In the genomic region with DNA sequence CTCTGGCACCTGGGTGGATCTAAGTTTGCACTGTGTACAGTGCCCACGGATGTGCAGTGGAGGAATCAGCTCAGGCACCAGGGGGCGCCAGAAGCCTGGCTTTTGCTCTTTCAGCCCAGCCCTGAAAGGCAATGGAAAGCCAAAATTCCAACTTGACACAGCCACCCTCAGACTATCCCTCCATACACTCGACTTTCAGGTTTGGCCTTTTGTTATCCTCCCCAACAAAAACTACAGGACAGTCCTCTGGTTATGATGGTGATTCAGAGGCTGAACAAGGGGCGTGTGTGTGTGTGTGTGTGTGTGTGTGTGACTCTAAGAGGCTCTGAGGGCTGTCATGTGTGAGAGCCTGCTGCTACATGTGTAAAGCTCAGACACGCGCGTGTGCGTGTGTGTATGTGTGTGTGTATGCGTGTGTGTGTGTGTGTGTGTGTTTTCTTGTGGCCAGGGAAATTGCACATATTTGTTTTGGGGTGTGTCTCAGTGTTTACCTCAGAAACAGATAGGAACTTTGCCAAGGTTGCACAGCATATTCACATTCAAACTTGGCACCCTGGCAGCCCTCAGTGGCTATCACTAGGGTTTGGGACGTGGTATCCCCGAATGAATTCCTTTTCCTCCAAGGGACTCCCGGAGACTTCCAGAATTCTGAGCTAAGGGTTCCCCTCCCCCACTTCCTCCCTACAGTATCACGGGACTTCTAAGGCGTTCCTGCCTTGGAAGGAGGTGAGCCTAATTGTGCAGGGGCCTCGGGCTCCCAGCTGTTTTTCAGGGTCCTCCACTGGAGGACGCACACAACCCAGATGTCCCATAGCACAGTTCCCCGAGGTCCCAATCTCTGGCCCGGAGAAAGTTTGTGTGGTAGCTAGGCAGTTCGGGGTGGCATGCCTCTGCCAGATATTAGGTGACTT, we compare ENCODE assay signal across 8 mouse cellular contexts. TPM values are rescaled to one million over a fixed set of nuclear protein-coding genes. Genes with fewer than 3 reads are reported as not detected.
DNase-seq lines count a peak whose midpoint lies in the region; ATAC-seq and TF ChIP-seq lines count a peak whose summit lies in the region.

No protein-coding gene starts in this region.

- peak overlapping the region; percentile 65 for H3K27ac ChIP-seq in embryonic facial prominence, embryonic 12.5 days
- peak overlapping the region; percentile 81 for H3K27ac ChIP-seq in liver, embryonic 11.5 days (ENCODE audit: low read depth, low read length)

- peak overlapping the region; percentile 67 for H3K4me2 ChIP-seq in embryonic facial prominence, embryonic 12.5 days (replicated peaks)
- peak overlapping the region; percentile 86 for H3K4me2 ChIP-seq in liver, embryonic 11.5 days
- peak overlapping the region; percentile 31 for H3K4me2 ChIP-seq in myocyte (ENCODE audit: low read depth)

- H3ac ChIP-seq in myocyte (ENCODE audit: control insufficient read depth, insufficient read length), result no peak overlapping the region

- H3K4me3 ChIP-seq in embryonic facial prominence, embryonic 12.5 days, result peak overlapping the region; percentile 42
- H3K4me3 ChIP-seq in liver, embryonic 11.5 days (ENCODE audit: low read depth, low read length), result peak overlapping the region; percentile 66
- H3K4me3 ChIP-seq in myocyte, result no peak overlapping the region

- no peaks in the 10 kb centered on the region for H3K9me3 ChIP-seq in embryonic facial prominence, embryonic 12.5 days
- H3K9me3 ChIP-seq in liver, embryonic 11.5 days (ENCODE audit: control insufficient read depth, low read length), result no peaks in the 10 kb centered on the region

- H3K36me3 ChIP-seq in embryonic facial prominence, embryonic 12.5 days, result no peaks in the 10 kb centered on the region
- H3K36me3 ChIP-seq in liver, embryonic 11.5 days (ENCODE audit: control insufficient read depth, insufficient read depth, low read length), result no peaks in the 10 kb centered on the region
- no peaks in the 10 kb centered on the region for H3K36me3 ChIP-seq in myocyte (ENCODE audit: control insufficient read depth, insufficient read depth)

- no peaks in the 10 kb centered on the region; the same call in 1 of the 2 replicates for H3K27me3 ChIP-seq in embryonic facial prominence, embryonic 12.5 days
- H3K27me3 ChIP-seq in liver, embryonic 11.5 days (replicated peaks; ENCODE audit: control insufficient read depth, insufficient read depth, low read length), result no peaks in the 10 kb centered on the region
- H3K27me3 ChIP-seq in myocyte (ENCODE audit: control insufficient read depth, insufficient read depth, insufficient read length), result no peaks in the 10 kb centered on the region

- peak overlapping the region; percentile 53 for H3K9ac ChIP-seq in embryonic facial prominence, embryonic 12.5 days
- H3K9ac ChIP-seq in liver, embryonic 11.5 days (ENCODE audit: low read depth, low read length), result peak overlapping the region; percentile 78

- 6% methylated on average over 19 of the region's 19 CpGs for WGBS in embryonic facial prominence, embryonic 12.5 days
- 5% methylated on average over 19 of the region's 19 CpGs for WGBS in liver, embryonic 11.5 days

- H3K79me2 ChIP-seq in myocyte (ENCODE audit: control insufficient read depth, insufficient read depth), result no peaks in the 10 kb centered on the region

- peak; percentile 83 for ATAC-seq in embryonic facial prominence, embryonic 12.5 days (ENCODE audit: insufficient number of reproducible peaks, insufficient read depth, low FRiP score, low TSS enrichment)
- ATAC-seq in liver, embryonic 11.5 days (replicated peaks; ENCODE audit: low FRiP score), result peak; percentile 66

- H3K4me1 ChIP-seq in embryonic facial prominence, embryonic 12.5 days, result peaks cover 24% of the 10 kb centered on the region
- peaks cover 15% of the 10 kb centered on the region for H3K4me1 ChIP-seq in liver, embryonic 11.5 days (replicated peaks; ENCODE audit: control insufficient read depth, insufficient read depth, low read length)

- TF ChIP-seq POLR2A in myocyte (IDR thresholded peaks at IDR 0.05; ENCODE audit: insufficient read length, low read depth), result no peak

- peak; percentile 81 for DNase-seq in 416B (ENCODE audit: low read depth)
- peak; percentile 94 for DNase-seq in adrenal gland, postnatal 25 days
- DNase-seq in heart, adult 8-10 months (ENCODE audit: low spot score), result peak; percentile 93
- peak; percentile 85 to 94 for DNase-seq in kidney, adult 8-10 months
- peak; percentile 73 for DNase-seq in liver, embryonic 11.5 days (ENCODE audit: low spot score)
- peak; percentile 89 to 96 for DNase-seq in spleen, postnatal 4 days (ENCODE audit: low spot score in 2 of 2)

TF ChIP-seq in myocyte, 11 proteins besides CTCF, POLR2A, EP300 and RAD21:
- no peak for TF ChIP-seq E2F4 (IDR thresholded peaks at IDR 0.05; ENCODE audit: insufficient read depth)
- TF ChIP-seq TCF3 (IDR thresholded peaks at IDR 0.05; ENCODE audit: insufficient read length, low read depth), result no peak
- TF ChIP-seq POLR2AphosphoS2 (IDR thresholded peaks at IDR 0.05; ENCODE audit: insufficient read length, low read depth), result no peak
- TF ChIP-seq USF1 (IDR thresholded peaks at IDR 0.05; ENCODE audit: low read depth), result no peak
- no peak for TF ChIP-seq MYOG (IDR thresholded peaks at IDR 0.05; ENCODE audit: control insufficient read depth in 1 of 3, insufficient read depth in 1 of 3, insufficient read length in 2 of 3, low read depth in 2 of 3)
- TF ChIP-seq TCF12 (IDR thresholded peaks at IDR 0.05; ENCODE audit: insufficient read depth, poor library complexity, severe bottlenecking), result no peak
- no peak for TF ChIP-seq REST (IDR thresholded peaks at IDR 0.05; ENCODE audit: insufficient read depth, insufficient read length)
- TF ChIP-seq SRF (IDR thresholded peaks at IDR 0.05; ENCODE audit: control insufficient read depth, insufficient read length, low read depth), result no peak
- TF ChIP-seq MYOD1 (IDR thresholded peaks at IDR 0.05; ENCODE audit: control insufficient read depth in 1 of 3, insufficient read length in 2 of 3, low read depth in 2 of 3), result no peak
- no peak for TF ChIP-seq CEBPB (IDR thresholded peaks at IDR 0.05; ENCODE audit: insufficient read depth, poor library complexity, severe bottlenecking)
- no peak for TF ChIP-seq MAX (IDR thresholded peaks at IDR 0.05; ENCODE audit: low read depth)

RNA-seq across cellular contexts. Expression of gene Stat6, which starts 0.7 kb away (rescaled TPM):
- 117 and 121 TPM in 2 replicates for total RNA-seq in adrenal gland, postnatal 25 days (2021)
- polyA plus RNA-seq in embryonic facial prominence, embryonic 12.5 days (2016; fragmentation: Nextera tagmentation; extraction: Ambion mirVana), result 13.0 and 13.3 TPM in 2 replicates
- 10 to 100 TPM; 38.4 to 43.7 (median 43.2) TPM for total RNA-seq in heart, adult 8-10 months (2022)
- 28.7 TPM in 2 replicates for polyA plus RNA-seq in liver, embryonic 11.5 days (2014; fragmentation: Nextera tagmentation; extraction: Ambion mirVana)
- polyA plus RNA-seq in myocyte (2012; fragmentation: generic; extraction: Trizol), result 0.26 TPM

RNA-seq across cellular contexts. Expression of gene Lrp1, which starts 21.2 kb away (rescaled TPM):
- 196 and 254 TPM in 2 replicates for total RNA-seq in adrenal gland, postnatal 25 days (2021)
- 115 TPM in 2 replicates for polyA plus RNA-seq in embryonic facial prominence, embryonic 12.5 days (2016; fragmentation: Nextera tagmentation; extraction: Ambion mirVana)
- total RNA-seq in heart, adult 8-10 months (2022), result 10 to 100 TPM; 64.0 to 88.9 (median 74.0) TPM
- polyA plus RNA-seq in liver, embryonic 11.5 days (2014; fragmentation: Nextera tagmentation; extraction: Ambion mirVana), result 35.7 and 36.8 TPM in 2 replicates
- 244 TPM for polyA plus RNA-seq in myocyte (2012; fragmentation: generic; extraction: Trizol)

RNA-seq across cellular contexts. Expression of gene Nemp1, which starts 24.6 kb away (rescaled TPM):
- total RNA-seq in adrenal gland, postnatal 25 days (2021), result 9.6 and 13.7 TPM in 2 replicates
- 9.0 and 11.9 TPM in 2 replicates for polyA plus RNA-seq in embryonic facial prominence, embryonic 12.5 days (2016; fragmentation: Nextera tagmentation; extraction: Ambion mirVana)
- 1 to 10 TPM; 3.0 to 5.1 (median 3.6) TPM for total RNA-seq in heart, adult 8-10 months (2022)
- 10.5 and 11.2 TPM in 2 replicates for polyA plus RNA-seq in liver, embryonic 11.5 days (2014; fragmentation: Nextera tagmentation; extraction: Ambion mirVana)
- polyA plus RNA-seq in myocyte (2012; fragmentation: generic; extraction: Trizol), result 5.6 TPM

RNA-seq across cellular contexts. Expression of gene Nab2, which starts 26.3 kb away (rescaled TPM):
- 19.0 and 21.7 TPM in 2 replicates for total RNA-seq in adrenal gland, postnatal 25 days (2021)
- polyA plus RNA-seq in embryonic facial prominence, embryonic 12.5 days (2016; fragmentation: Nextera tagmentation; extraction: Ambion mirVana), result 18.8 and 19.5 TPM in 2 replicates
- 10 to 100 TPM in 1 of 4 experiments, 1 to 10 TPM in 3; 5.0 to 10.3 (median 6.6) TPM for total RNA-seq in heart, adult 8-10 months (2022)
- polyA plus RNA-seq in liver, embryonic 11.5 days (2014; fragmentation: Nextera tagmentation; extraction: Ambion mirVana), result 5.7 and 5.8 TPM in 2 replicates
- 68.7 TPM for polyA plus RNA-seq in myocyte (2012; fragmentation: generic; extraction: Trizol)

Comparison
In these comparisons a context has a peak if more than half of its experiments do, and no peak if none do; other contexts are left out.
1. H3K4me2 ChIP-seq: peak in every context shown above with its lines; median percentile 86 in liver, embryonic 11.5 days; 67 in embryonic facial prominence, embryonic 12.5 days; 31 in myocyte.
2. RNA of gene Stat6, which starts 0.7 kb away (polyA plus RNA-seq): 28.7 TPM in liver, embryonic 11.5 days and 13.0 to 13.3 TPM in embryonic facial prominence, embryonic 12.5 days; 0.26 TPM in myocyte (single experiment); every median in the first group is over 10 times any median in the second.
3. Peak in every context shown above with its lines, with median percentiles within 50 percentile points of each other: DNase-seq.